Mouse (Mus musculus) inflammation-experienced regulatory T-cells, adult 6 months (primary cell): Measurements from ENCODE around the gene Dysf. TPM values are rescaled to one million over a fixed set of nuclear protein-coding genes. Genes with fewer than 3 reads are reported as not detected.

Source experiments
- ATAC-seq: one replicate; pipeline ENCODE4 v1.8.0; 2017
- polyA plus RNA-seq, 3 experiments: library from polyadenylated mRNA; unstranded; fragments of 100-300 nt; shearing (Covaris generic); gene quantifications; one replicate each; pipeline ENCODE4 v1.2.1; 2017

The Dysf gene
- polyA plus RNA-seq, 3 experiments from 2014 or later = not detected

DNA sequence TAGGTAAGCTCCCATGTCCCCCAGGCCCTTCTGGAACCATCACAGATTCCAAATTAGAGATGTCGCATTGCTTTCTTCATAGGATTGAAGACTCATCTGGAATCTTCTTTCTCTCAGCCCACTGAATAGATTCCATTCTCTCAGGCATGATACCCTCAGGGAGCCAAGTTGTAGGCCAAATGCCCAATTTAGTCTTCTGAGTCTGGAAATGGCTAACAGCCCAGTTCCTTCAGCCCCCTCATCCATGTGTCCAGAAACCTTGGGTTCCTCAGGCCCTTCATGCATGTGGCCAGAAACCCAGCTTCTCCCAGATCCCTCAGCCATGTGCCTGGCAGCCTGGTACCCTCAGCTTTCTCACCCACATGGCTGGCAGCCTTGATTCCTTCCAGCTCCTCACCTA is 160.2 kb downstream of the Dysf start:
- no peak for ATAC-seq

DNA sequence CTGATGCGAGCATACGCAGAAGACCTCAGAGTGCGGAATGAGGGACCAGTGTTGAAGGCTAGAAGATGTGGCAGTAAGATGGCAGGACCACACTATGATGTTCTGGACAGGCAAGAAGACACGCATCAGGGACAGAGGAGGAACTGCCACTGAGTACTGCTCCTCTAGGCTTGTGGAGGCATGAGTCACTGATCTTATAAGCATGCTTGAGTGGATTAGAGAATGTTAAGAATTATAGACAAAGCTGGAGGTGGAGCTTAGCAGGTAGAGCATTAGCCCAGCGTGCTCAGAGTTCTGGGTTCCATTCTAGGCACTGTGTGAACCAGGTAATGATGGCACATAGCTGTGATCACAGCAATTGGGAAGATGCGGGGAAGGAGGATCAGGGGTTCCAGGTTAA is 165.2 kb downstream of the Dysf start:
- ATAC-seq = no peak

DNA sequence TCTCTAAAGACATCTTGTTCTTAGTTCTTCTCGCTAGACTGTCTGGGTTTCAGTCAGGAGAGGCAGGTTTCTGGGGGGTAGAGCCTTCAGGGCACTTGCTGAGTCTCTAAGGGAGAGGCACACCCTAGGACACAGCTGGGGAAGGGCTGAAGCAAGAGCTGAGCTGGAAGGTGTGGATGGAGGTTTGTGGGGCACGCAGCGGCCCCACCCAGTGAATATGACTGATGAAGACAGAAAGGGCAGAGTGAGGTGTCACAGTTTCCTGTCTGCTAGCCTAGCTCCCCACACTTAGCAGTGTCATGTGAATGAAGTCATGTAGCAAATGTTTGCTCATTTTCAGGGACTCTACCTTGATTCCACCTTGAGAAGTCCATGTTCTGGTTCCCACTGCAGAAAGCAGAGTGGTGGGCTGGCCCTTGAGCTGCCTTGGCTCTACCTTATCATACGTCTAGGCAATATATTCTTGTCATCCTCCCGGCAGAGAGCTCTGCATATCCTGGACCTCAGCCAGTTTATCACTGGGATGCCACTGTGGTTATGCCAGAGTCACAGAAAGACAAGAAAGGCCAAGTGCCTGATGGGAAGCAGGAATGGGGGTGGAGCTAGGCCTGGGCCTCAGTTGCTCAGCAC is 170.5 kb downstream of the Dysf start:
- ATAC-seq = no peak

DNA sequence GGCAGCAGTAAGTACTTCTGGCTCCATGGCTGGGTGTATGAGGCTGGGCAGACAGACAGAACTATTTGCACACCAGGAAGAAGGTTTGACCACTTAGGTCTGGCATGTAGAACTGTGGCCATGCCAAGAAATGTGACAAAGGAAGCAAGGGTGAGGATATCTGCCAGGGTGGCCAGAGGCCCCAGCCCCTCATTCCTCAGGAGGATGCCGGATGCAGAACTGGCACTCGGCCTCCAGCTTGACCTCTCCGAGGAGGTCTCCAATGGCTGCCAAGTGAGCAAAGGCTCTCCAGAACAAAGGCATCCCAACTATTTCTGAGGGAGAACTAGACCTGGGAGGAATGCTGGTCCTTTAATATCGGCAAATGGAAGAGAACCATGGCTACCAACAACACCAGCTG is 173.1 kb downstream of the Dysf start:
- no peak for ATAC-seq

DNA sequence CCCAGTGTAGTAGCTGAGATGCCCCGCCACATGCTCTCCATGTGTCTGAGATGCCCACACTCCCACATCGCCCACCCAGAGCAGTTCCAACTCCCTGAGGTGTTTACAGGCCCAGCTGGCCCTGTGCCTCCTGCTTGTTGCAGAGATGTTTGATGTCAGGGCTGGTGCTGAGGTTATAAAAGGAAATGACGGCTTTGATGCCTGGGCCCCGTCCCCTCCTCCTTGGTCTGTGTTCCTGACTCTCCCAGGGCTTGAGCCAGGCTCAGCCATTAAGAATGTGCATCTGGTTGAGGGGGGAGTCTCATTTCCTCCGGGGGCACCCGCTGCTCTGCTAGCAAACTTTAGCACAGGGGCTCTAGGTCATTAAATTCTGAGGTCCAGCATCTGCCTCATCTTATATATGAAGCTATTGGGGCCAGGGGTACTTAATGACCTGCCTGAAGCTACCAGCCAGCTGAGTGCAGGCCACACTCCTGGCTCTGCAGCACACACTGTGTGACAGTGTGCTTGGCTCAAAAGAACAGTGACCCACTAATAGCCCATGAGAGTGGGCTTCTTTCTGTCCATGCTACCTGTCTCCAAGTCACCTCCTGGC is 183.4 kb downstream of the Dysf start:
- no peak for ATAC-seq

DNA sequence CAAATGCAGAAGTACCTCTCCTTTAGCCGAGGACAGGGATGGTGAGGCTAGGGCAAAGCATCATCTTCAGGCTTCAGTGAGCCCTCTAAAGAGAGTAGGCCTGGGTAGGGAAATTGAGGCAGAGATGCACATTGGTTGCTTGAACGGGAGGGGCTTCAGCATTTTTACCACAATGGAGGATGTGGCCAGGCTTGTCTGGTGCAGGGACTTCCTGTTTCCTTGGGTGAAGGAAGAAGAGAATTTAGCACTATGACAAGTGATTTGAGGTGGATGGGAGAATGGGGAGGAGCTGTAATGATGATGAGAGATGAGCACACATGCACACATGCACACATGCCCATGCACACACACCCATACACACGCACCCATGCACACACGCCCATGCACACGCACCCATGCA is 188.1 kb downstream of the Dysf start:
- ATAC-seq = no peak

DNA sequence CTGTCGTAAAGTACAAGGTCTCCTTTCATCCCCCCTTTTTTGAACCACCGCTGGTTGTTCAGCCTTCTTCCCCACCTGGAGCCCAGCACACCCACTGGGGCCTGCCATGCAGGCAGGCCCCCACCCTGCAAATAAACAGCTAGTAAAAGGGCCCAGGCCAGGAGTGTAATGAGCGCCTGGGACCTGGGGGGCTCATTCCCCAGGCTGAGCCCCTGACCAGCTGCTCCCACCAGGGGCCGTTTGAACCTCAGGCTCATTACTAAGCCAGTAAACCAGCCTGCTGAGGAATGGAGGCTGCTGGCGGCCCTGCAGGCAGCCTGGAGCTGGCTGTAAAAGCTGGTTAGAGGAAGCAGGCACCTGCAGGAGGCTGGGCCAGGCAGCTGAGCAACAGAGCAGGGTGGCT is 189.4 kb downstream of the Dysf start:
- no peak for ATAC-seq

DNA sequence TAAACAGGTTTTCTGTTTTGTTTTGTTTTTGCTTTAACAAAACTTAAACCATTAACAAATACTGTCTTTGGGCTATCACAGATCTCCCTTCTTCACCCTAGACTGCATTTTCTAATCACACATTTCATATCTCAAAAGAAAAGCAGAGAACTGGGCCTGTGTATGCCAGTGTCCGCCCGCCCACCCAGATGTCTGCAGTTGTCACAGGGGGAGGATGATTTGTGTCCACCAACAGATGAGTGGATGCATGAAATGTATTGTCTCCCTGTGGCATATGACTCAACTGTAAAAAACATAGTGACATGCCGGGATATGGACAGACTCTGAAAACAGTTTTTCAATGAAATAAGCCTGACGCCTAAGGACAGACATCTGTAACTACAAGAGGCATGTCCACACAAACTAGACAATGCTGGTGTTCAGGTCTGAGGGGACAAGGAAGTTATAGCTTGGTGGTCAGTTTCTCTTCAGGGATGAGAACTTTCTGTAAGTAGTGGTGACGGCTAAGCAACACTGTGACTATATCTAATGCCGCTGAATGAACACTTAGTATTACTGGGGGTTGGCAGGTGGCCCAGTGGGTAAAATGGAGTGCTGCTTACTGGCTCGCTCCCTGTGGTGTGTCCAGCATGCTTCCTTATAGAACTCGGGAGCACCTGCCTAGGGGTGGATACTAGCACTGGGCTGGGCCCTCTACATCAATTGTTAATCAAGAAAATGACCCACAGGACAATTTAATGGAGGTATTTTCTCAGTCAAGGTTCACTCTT is 193.5 kb downstream of the Dysf start:
- no peak for ATAC-seq

DNA sequence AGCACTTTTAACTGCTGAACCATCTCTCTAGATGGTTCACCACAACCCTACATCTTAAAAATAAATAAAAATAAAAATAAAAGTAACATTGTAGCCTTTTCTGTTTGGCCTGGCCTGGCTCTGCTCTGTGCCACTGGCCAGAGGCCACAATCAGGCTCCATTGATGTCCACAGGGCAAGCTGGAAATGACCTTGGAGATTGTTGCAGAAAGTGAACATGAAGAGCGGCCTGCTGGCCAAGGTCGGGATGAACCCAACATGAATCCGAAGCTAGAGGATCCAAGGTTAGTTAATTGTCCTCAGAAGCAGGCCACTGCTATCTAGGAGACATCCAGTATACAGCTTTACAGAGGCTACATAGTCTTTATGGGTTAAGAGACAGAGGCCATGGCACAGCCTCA is 197.2 kb downstream of the Dysf start:
- ATAC-seq = no peak

DNA sequence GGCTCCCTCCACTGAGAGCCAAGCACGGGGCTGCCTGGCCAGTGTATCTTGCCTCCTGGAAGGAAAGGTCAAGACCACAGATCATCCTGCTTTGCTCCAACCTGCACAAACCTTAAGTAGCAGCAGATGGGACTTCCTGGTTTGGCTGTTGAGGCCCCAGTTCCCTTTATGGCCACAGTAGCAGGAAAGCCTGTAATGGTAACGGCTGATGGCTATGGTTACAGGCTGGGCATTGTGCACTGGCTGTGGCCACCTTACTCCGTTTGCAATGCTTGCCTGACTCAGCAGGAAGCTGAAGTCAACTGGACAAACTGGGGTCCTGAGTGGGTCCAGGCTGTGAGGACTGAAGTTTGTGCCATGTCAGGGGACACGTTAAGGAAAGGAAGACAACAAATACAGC is 200.2 kb downstream of the Dysf start:
- ATAC-seq = no peak

DNA sequence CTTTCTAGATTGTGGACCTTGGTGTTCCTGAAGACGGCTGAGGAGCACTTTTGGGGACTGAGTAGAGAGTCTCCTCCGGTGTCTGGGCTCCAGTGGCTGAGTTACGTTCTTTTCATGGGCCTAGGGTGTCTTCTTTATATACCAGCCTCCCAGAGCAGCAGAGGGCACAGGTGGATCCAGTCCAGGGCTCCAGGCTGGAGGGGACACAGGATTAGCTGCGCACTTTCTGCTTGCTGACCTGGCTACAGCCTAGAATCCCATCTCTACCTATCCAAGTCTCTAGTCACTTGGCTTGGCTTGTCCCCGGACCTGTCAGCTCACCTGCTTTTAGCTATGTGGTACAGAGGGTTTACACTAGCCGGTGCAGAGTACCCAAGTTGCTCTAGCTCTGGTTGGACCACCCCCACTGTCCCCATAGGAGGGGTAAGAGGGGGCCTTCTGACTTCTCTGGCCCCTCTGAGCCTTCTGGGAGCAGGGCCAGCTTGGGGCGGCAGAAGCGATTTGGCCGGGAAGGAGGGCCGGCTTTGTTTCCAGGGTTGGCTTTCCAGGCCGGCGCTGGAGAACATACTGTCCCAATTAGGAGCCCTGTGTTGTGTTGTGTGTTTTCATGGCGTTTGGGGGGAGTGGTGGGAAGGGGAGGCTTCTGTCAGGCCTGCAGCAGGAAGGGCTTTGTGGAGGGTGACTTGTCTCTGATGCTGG is 201.5 kb downstream of the Dysf start:
- ATAC-seq = no peak

DNA sequence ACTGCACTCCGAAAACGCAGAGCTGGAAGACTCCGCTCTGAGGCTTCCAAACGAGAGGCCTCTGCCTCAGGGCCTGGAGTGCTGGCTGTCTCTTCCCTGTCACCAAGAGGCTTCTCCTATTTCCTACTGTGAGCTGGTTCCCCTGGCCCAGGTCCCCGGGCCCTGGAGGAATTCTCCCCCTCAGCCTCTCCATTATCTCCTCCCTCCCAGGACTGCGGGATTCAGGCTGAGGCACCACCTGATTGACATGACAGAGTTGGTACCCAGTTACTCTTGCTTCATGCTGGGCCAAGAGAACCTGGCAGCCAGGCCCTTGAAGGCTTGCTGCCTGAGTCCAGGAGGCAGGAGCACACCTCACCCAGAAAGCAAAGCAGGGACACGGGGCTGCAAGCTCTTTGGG is 203.1 kb downstream of the Dysf start:
- ATAC-seq = no peak

DNA sequence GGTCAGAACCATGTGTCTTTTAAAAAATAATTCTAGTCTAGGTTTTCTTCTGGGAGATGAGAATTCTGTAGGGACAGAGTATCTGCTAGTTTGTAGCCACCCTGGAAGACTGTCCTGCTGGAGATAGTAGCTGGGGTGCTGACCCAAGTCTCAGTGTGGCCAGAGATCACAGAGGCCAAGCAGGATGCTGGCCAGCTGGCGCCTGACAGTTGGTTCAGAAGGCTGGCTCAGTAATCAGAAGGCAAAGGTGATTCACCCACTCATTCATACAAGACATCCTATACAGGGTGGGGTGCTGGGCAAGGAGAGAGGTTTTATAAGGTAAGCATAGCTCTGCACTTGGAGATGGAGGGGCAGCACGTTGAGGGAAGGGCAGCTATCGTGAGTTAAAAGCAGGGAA is 204.7 kb downstream of the Dysf start:
- ATAC-seq = no peak

DNA sequence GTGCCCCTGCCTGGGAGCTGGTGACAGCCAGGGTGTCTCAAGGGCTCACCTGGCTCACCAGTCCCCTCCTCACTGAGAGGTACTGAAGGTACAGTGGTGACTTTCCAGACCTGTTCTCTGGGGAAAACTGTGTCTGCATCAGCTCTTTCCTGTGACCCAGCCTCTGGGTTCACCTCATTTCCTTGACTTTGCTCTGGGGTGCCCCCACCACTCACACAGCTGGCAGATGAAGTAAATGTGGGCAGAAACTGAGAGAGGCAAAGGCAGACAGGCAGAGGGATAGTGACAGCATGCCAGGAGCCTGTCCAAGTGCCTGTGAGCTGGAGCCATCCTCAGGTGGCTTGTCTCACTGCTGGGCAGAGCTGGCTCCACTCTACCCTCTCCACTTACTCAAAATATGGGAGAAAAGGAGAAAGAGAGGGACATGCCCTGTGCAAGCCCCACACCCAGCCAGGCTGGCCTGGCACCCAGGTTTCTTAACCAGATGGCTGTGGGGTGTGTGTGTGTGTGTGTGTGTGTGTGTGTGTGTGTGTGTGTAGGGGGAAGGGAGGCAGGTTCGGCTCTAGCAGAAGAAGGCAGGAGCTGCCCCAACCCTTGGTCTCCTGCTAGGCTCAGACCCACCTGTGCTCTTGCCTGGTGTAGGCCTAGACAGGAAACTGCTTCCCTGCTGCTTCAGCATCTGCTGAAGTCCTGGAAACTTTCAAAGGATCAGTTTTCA is 209.0 kb downstream of the Dysf start:
- no peak for ATAC-seq

DNA sequence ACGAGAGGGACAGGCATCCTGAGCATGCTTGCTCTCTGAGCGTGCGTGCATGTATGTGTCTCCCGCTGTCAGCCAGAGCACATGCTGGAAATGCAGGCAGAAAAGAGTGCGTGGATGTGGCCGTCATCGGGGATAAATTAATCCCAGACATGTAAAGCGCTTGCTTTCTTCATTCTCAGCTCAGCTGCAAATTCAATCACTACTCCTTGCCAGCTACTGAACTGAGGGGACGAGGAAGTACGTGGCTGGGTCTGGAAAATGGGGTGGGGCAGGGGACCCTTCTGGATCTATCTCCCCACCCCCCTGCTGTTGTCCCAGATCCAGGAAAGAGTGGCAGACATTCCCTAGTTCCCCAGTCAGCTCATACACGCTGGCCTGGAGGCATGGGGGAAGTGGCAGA is 210.7 kb downstream of the Dysf start:
- no peak for ATAC-seq

DNA sequence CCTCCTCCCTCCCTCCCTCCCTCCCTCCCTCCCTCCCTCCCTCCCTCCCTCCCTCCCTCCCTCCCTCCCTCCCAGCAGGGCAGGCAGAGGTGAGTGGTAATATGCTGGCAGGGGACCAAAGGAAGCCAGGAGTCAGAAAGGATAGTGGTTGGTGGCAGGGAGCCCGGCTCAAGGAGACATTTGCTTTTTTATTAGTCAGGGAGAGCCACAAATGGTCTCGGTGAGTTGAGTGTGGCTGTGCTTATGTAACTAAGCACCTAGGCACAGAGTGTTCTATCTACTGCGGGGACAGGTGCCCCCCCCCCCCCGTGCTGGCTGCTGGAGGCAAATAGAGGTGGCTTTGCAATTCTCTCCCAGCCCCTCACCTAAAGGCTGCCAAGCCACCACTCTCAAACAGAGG is 216.5 kb downstream of the Dysf start:
- no peak for ATAC-seq

DNA sequence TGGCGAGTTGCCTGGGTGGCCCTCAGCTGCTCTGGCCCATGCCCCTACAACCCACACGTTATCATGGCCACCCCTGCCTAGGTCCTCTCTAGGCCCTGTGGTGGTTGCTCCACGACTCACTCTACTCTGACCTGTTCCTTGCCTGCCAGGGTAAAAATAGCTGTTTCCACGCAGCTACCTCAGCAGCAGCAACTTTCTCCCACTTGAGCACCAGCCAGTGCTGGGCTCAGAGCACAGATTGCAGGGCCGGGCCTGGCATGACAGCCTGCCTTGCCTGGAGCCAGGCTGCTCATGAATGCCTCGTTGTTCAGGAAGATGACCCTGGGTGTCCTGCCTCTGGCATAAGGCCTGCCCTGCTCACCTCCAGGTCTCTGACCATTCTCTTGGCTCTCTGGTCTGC is 217.2 kb downstream of the Dysf start:
- no peak for ATAC-seq

DNA sequence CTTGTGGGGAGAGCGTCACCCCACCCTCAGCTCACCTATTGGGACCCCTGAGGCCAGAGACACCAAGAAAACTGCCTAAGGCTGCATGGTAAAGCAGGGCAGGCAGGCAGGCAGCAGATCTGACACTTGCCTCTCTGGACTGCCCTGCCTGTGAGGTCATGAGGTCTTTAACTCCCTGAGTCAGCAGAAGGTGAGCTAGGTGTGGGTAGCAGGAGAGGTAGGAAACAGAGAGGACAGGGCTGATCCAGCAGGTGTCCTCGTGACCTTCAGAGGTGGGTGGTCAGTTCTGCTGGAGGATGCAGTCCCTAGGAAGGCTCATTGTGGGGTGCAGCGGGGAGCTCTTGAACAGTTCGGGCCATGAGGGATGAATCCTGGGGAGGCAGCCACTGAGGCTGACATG is 219.8 kb downstream of the Dysf start:
- ATAC-seq = no peak

DNA sequence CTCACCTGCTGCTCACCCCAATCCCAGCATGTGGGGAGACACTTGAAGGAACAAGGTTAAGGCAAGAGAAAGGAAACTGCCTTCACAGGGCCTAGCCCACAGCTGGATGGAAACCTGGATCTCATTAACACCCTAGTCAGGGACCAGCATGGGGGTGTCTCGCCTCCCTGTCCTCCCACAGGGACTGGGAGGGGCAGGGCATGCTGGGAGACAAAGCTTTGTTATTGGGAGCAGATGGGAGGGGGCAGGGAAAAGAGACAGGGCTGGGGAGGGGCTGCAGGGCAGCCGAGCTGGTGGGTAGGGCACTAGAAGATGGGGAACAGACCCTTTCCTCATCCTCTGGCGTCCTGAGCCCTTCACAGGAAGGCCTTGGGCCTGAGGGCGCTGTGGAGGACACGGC is 220.4 kb downstream of the Dysf start:
- ATAC-seq = no peak

DNA sequence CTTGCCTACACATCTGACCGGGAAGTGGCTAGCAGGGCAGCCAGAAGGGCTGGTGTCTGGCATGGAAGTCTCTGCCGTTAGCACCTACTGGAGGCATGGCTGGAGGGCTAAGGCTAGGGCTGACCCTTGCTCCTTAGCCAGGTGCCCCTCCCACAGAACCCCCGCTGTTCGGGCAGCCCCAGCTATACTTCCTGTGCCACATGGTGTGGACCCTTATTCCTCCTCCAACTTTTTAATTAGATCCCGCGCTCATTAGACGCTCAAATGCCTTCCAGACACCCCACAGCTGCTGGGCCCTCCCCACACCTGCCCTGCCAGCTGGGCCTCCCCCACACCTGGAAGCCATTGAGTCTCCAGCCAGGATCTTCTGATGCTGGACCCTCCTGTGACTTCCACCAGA is 221.3 kb downstream of the Dysf start:
- ATAC-seq = no peak

DNA sequence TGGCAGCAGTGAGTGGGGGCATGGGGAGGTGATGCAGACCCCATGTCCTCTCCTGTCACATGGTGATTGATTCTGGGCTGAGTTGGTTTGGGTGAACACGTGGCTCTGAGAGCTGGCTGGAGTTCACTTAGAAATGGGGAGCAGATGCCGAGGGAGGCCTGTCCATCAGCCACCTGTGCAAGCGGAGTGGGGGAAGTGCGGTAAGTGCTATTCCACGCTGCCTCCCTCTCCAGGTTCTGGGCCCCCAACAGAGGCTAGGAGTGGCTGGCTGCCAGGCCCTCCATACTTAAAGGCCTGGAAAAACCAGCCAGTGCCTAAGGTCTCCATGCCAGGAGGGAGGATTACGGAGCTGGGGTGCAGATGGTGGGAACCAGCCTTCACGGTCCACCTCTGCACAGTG is 222.7 kb downstream of the Dysf start:
- ATAC-seq = no peak

DNA sequence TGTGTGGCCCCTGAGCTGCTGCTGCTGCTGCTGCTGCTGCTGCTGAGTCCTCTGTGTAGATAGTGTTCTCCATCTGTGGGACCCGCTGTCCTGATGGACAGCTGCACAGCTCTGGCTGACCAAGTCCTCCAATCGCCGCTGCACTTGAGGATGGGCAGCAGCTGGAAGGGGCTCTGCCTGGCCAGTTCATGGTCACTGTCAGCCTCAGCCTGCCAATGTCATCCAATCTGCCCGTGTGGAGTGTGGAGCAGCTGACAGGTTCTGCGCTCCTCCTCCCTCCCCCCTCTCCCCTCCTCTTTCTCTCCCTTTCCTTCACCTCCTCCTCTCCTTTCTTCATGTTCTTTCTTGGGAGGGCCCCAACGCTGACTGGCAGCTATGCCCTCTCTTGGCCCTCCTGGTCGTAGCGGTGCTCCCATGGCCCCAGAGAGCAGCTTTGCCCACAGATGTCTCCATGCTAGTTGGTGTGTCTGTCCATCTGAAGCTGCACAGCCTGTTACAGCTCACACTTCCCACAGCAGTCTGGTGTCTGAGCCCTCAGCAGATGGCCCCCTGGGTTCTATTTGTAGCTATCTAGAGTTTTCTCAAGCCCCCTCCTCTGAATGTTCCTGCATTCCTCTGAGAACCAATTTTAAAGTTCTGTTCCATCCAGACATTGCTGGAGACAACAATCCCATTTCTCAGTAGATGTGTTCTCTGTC is 223.8 kb downstream of the Dysf start:
- ATAC-seq = no peak
